Mouse (Mus musculus) hindbrain, embryonic 12.5 days (tissue): ENCODE data around the gene Rangrf. TPM values are rescaled to one million over a fixed set of nuclear protein-coding genes. Genes with fewer than 3 reads are reported as not detected.
A peak's percentile ranks its signal among the peaks of the same experiment; 100 is the strongest.

Source experiments
- ATAC-seq: fragments of 200-750 bp; cut with Nextera tagmentation; 2 replicates; pipeline ENCODE4 v1.8.0; 2017; ENCODE audit warnings: moderate TSS enrichment; ENCODE audit not compliant: low FRiP score
- H3K27ac ChIP-seq: fragments of 300-500 bp; sonication (generic); 2 replicates; pipeline ENCODE4 v1.5.1; 2016; ENCODE audit warnings: mild to moderate bottlenecking
- H3K27me3 ChIP-seq: fragments of 300-500 bp; sonication (generic); 2 replicates; pipeline ENCODE4 v1.6.1; 2016; ENCODE audit warnings: mild to moderate bottlenecking
- H3K36me3 ChIP-seq: fragments of 300-500 bp; sonication (generic); 2 replicates; pipeline ENCODE4 v1.6.1; 2016; ENCODE audit warnings: mild to moderate bottlenecking
- H3K4me1 ChIP-seq: fragments of 300-500 bp; sonication (generic); 2 replicates; pipeline ENCODE4 v1.6.1; 2016
- H3K4me2 ChIP-seq: fragments of 300-500 bp; sonication (generic); replicated peaks from 2 replicates; pipeline ENCODE4 v1.6.1; 2016; ENCODE audit warnings: mild to moderate bottlenecking
- H3K4me3 ChIP-seq: fragments of 300-500 bp; sonication (generic); 2 replicates; pipeline ENCODE4 v1.5.1; 2016; ENCODE audit warnings: mild to moderate bottlenecking
- H3K9ac ChIP-seq: fragments of 300-500 bp; sonication (generic); 2 replicates; pipeline ENCODE4 v1.6.1; 2016; ENCODE audit warnings: mild to moderate bottlenecking, moderate library complexity
- H3K9me3 ChIP-seq: fragments of 300-500 bp; sonication (generic); replicated peaks from 2 replicates; pipeline ENCODE4 v1.6.1; 2016; ENCODE audit warnings: mild to moderate bottlenecking
- WGBS: fragments of 180-500 bp; shearing (Covaris S2); methylation state at CpG from one replicate; pipeline ENCODE4 v1.1.7; 2016; 5-methylcytosine and 5-hydroxymethylcytosine counted together
- polyA plus RNA-seq: library from polyadenylated mRNA; unstranded; fragments of >200 nt; fragmentation: Nextera tagmentation; extraction: Ambion mirVana; gene quantifications from 2 replicates; pipeline ENCODE4 v1.2.1, GENCODE M21; 2016

Rangrf gene
- polyA plus RNA-seq, 1 experiment from 2014 or later = 38.3 TPM

DNA sequence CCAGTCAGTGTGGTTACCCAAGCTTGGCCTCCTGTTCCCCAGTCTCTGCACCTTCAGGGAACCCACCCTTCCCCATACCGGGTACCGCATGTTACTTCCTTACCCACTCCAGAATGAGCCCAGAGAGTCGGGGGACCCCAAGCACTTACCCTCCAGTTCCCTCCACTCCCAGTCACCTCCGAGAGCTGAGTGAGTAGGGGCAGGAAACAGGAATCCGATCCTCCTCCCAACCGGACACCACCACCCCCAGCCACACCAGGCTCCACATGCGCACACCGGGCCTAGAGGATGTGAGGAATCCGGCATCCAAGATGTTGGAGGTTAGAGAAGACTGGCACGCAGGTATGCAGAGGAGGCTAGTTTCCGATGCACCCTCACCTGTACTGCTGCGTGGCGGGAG is 18.3 kb downstream of the Rangrf start:
- Histone ChIP-seq H3K36me3 (no peaks in the 10 kb centered on the region), H3K9ac (0 out of 2 replicates have a peak overlapping the region, but pooled peaks have one; percentile 19)
- WGBS = 32% methylated on average over 13 of the region's 13 CpGs

GRCm38 (mm10) chr11:68956107-68956506 is 18.9 kb downstream of the Rangrf start:
- WGBS = 43% methylated on average over 3 of the region's 3 CpGs
- peaks cover 66% of the 10 kb centered on the region for H3K27me3 ChIP-seq

More for the DNA sequence above, 18.3 kb downstream of the Rangrf start:
- H3K4me1 ChIP-seq = peaks cover 18% of the 10 kb centered on the region
- ATAC-seq = no peak
- 0 out of 2 replicates have a peak overlapping the region, but pooled peaks have one; percentile 6 for H3K4me3 ChIP-seq
- H3K27ac ChIP-seq = no peak overlapping the region
- no peaks in the 10 kb centered on the region for H3K9me3 ChIP-seq
- H3K4me2 ChIP-seq = 0 out of 2 replicates have a peak overlapping the region, but pooled peaks have one; percentile 1
- peaks cover 60% of the 10 kb centered on the region for H3K27me3 ChIP-seq

DNA sequence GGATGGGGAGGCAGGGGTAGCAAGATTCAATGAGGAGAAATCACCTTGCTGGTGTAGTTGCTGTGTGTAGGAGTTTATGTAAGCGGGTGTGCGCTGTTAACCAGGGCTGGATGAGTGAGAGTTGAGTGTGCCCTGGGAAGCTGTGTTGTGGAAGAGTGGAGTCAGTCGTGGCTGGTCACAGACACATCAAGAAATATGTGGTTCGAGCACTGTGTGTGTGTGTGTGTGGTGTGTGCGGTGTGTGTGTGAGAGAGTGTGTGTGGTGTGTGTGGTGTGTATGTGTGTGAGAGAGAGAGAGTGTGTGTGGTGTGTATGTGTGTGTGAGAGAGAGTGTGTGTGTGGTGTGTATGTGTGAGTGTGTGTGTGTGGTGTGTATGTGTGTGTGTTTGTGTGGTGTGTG is 19.5 kb downstream of the Rangrf start:
- H3K4me1 ChIP-seq = peaks cover 18% of the 10 kb centered on the region
- H3K36me3 ChIP-seq = no peaks in the 10 kb centered on the region
- H3K27me3 ChIP-seq = peaks cover 70% of the 10 kb centered on the region
- no peak for ATAC-seq
- H3K4me2 ChIP-seq = peak overlapping the region; percentile 58
- no peak overlapping the region for H3K4me3 ChIP-seq
- peak overlapping the region; percentile 59 for H3K9ac ChIP-seq
- WGBS = 64% methylated on average over 5 of the region's 5 CpGs
- H3K27ac ChIP-seq = no peak overlapping the region
- no peaks in the 10 kb centered on the region for H3K9me3 ChIP-seq

More at GRCm38 (mm10) chr11:68956107-68956506, 18.9 kb downstream of the Rangrf start:
- H3K27ac ChIP-seq = no peak overlapping the region
- H3K4me2 ChIP-seq = 0 out of 2 replicates have a peak overlapping the region, but pooled peaks have one; percentile 1
- peaks cover 18% of the 10 kb centered on the region for H3K4me1 ChIP-seq
- no peak overlapping the region for H3K9ac ChIP-seq
- no peaks in the 10 kb centered on the region for H3K9me3 ChIP-seq
- no peak for ATAC-seq
- H3K4me3 ChIP-seq = no peak overlapping the region
- H3K36me3 ChIP-seq = no peaks in the 10 kb centered on the region

- no peaks in the 10 kb centered on the region for H3K9me3 ChIP-seq
- peak overlapping the region; percentile 59 for H3K9ac ChIP-seq
- H3K27ac ChIP-seq = no peak overlapping the region
- peak overlapping the region; percentile 58 for H3K4me2 ChIP-seq
- WGBS = 2% methylated on average over 17 of the region's 17 CpGs
- no peak for ATAC-seq
- H3K4me1 ChIP-seq = peaks cover 18% of the 10 kb centered on the region
- peaks cover 70% of the 10 kb centered on the region for H3K27me3 ChIP-seq
- no peaks in the 10 kb centered on the region for H3K36me3 ChIP-seq
- peak overlapping the region; percentile 30 for H3K4me3 ChIP-seq
Observed at GRCm38 (mm10) chr11:68954408-68954807, 20.6 kb downstream of the Rangrf start.

DNA sequence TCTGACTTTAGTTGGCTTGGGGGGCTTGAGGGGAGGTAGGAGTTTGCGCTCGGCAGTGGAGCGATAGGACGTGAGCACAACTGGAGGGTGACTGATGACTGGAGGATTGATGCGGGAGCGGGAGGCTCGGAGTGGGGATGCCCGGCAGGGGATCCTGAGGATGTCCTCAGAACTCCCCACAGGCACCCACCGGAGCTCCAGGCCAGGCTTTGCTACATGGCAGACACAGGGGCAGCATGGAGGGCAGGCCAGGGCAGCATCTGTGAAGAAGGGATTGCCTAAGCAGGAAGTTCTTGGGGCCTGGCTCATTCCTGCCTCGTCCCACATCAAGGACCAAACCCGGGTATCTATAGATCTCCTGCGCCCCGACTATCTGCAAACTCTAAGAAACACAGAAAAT is 21.1 kb downstream of the Rangrf start:
- no peaks in the 10 kb centered on the region for H3K9me3 ChIP-seq
- 6% methylated on average over 13 of the region's 13 CpGs for WGBS
- H3K4me3 ChIP-seq = no peak overlapping the region
- H3K9ac ChIP-seq = no peak overlapping the region
- H3K4me2 ChIP-seq = peak overlapping the region; percentile 58
- H3K27ac ChIP-seq = no peak overlapping the region
- H3K36me3 ChIP-seq = no peaks in the 10 kb centered on the region
- no peak for ATAC-seq
- H3K27me3 ChIP-seq = peaks cover 69% of the 10 kb centered on the region
- peaks cover 18% of the 10 kb centered on the region for H3K4me1 ChIP-seq

DNA sequence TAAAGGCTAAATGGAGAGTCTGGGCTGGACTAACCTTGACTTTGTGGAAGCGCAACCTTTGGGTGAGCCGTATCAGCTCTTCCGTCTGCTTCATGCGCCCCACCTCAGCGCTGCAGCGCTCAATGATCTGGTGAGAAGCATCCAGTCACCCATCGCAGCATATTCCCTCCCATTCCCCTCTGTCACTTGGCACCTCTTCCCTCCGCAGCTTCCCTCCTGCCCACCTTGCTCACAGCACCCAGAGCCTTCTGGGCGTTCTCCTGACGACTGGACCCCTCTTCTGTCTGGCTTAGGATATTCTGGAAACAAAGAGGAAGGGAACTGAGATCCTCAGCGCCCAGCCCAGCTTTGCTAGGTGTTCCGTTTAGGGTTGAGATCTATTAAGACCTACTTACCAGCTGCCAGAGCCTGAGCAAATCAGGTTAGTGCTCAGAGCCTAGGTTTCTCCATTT is 27.4 kb downstream of the Rangrf start:
- H3K4me1 ChIP-seq = peaks cover 2% of the 10 kb centered on the region; the same call in 1 of the 2 replicates
- peak overlapping the region; percentile 66 for H3K27ac ChIP-seq
- WGBS = 9% methylated on average over 12 of the region's 12 CpGs
- H3K9ac ChIP-seq = peak overlapping the region; percentile 55
- H3K9me3 ChIP-seq = no peaks in the 10 kb centered on the region
- H3K4me2 ChIP-seq = peak overlapping the region; percentile 45
- H3K27me3 ChIP-seq = peaks cover 40% of the 10 kb centered on the region
- peak overlapping the region; percentile 32 for H3K4me3 ChIP-seq
- 0 out of 2 replicates have a peak, but pooled peaks have one; percentile 29 for ATAC-seq
- H3K36me3 ChIP-seq = no peaks in the 10 kb centered on the region

DNA sequence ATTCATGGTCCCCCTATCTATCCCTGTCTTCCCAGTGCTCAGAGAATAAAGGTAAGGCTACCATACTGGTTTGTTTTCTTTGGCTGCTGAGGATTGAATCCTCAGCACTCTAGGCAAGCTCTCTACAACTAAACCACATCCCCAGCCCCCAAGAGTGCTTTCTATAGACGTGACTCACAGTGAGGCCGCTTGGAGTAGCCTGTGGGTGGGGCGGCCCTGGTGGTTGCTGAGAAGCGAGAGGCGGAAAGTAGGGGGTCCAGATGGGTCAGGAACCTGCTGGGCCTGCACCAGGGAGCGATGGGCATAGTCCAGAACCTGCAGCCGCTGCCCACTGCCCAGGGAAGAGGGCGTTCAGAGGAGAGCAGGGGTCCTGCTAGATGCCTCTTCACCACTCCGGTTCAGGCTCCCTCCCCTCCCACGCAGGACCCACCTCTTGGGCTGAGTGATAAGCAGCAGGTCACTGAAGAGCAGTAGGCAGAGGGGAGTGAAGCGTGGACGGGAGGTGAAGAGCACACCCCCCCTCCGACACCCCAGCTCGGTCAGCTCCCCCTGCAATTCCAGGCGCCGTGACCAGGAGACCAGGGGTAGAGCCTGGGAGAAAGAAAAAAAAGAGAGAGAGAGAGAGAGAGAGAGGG is 28.1 kb downstream of the Rangrf start:
- ATAC-seq = no peak
- H3K9me3 ChIP-seq = no peaks in the 10 kb centered on the region
- peak overlapping the region; percentile 32 for H3K4me3 ChIP-seq
- H3K27ac ChIP-seq = peak overlapping the region; percentile 57; the same call in 1 of the 2 replicates
- peaks cover 2% of the 10 kb centered on the region; the same call in 1 of the 2 replicates for H3K4me1 ChIP-seq
- peak overlapping the region; percentile 55 for H3K9ac ChIP-seq
- no peaks in the 10 kb centered on the region for H3K36me3 ChIP-seq
- peaks cover 36% of the 10 kb centered on the region for H3K27me3 ChIP-seq
- H3K4me2 ChIP-seq = peak overlapping the region; percentile 45
- WGBS = 6% methylated on average over 14 of the region's 16 CpGs

- Histone ChIP-seq H3K9me3 (no peaks in the 10 kb centered on the region), H3K27ac (no peak overlapping the region), H3K27me3 (peaks cover 26% of the 10 kb centered on the region), H3K9ac (no peak overlapping the region), H3K4me1 (peaks cover 2% of the 10 kb centered on the region; the same call in 1 of the 2 replicates), H3K4me2 (peak overlapping the region; percentile 45), H3K4me3 (no peak overlapping the region), H3K36me3 (no peaks in the 10 kb centered on the region)
- ATAC-seq = no peak
- 91% methylated on average over 4 of the region's 4 CpGs for WGBS
Observed at GRCm38 (mm10) chr11:68946001-68946400, 29.0 kb downstream of the Rangrf start.

GRCm38 (mm10) chr11:68945245-68945644 is 29.7 kb downstream of the Rangrf start:
- 69% methylated on average over 2 of the region's 2 CpGs for WGBS
- no peak for ATAC-seq

DNA sequence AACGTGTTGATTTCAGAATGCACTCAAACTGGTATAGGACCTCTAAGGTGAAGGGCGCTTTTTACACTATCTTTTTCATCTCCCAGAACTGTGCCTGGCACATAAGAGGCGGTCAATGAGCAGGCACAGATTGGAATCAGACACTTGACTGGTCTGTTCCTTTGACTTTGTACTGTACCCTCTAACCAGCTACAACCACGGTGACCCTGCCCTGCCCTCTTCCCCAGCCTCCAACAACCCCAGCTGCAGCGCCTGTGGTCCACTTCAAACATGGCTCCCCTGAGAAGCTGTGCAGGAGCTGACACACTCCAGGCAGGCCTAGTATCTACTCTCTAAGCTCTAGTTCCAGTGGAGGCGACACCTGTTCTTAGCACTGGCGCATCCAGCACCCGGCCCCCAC is 32.3 kb downstream of the Rangrf start:
- Histone ChIP-seq H3K4me1 (peaks cover 8% of the 10 kb centered on the region), H3K9ac (no peak overlapping the region), H3K27ac (no peak overlapping the region), H3K4me3 (no peak overlapping the region), H3K27me3 (peaks cover 20% of the 10 kb centered on the region), H3K4me2 (no peak overlapping the region), H3K9me3 (no peaks in the 10 kb centered on the region), H3K36me3 (no peaks in the 10 kb centered on the region)
- 90% methylated on average over 8 of the region's 8 CpGs for WGBS
- ATAC-seq = no peak

More at GRCm38 (mm10) chr11:68945245-68945644, 29.7 kb downstream of the Rangrf start:
- no peak overlapping the region for H3K4me2 ChIP-seq
- no peak overlapping the region for H3K27ac ChIP-seq
- no peaks in the 10 kb centered on the region for H3K9me3 ChIP-seq
- no peak overlapping the region for H3K9ac ChIP-seq
- H3K4me1 ChIP-seq = peaks cover 7% of the 10 kb centered on the region
- peaks cover 24% of the 10 kb centered on the region for H3K27me3 ChIP-seq
- no peaks in the 10 kb centered on the region for H3K36me3 ChIP-seq
- no peak overlapping the region for H3K4me3 ChIP-seq

DNA sequence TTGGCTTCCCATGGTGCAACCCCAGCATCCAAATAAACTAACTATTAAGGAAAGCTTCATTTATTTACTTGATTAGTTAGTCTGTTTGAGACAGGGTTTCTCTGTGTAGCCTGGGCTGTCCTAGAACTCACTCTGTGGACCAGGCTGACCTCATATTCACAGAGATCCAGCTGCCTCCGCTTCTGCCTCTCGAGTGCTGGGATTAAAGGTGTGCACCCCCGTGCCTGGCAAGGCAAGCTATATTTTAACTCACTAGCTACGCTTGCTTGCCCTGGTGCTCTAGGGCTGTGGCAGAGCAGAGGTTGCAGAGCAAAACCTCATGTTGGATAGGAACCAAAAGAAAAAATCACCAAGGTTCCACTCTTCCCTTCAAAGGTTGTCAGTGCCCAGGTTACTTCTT is 34.5 kb downstream of the Rangrf start:
- Histone ChIP-seq H3K27ac (no peak overlapping the region), H3K9ac (peak overlapping the region; percentile 67), H3K9me3 (no peaks in the 10 kb centered on the region), H3K4me2 (peak overlapping the region; percentile 61), H3K27me3 (no peaks in the 10 kb centered on the region), H3K36me3 (no peaks in the 10 kb centered on the region), H3K4me3 (peak overlapping the region; percentile 46), H3K4me1 (peaks cover 6% of the 10 kb centered on the region)
- 67% methylated on average over 4 of the region's 4 CpGs for WGBS
- ATAC-seq = no peak

DNA sequence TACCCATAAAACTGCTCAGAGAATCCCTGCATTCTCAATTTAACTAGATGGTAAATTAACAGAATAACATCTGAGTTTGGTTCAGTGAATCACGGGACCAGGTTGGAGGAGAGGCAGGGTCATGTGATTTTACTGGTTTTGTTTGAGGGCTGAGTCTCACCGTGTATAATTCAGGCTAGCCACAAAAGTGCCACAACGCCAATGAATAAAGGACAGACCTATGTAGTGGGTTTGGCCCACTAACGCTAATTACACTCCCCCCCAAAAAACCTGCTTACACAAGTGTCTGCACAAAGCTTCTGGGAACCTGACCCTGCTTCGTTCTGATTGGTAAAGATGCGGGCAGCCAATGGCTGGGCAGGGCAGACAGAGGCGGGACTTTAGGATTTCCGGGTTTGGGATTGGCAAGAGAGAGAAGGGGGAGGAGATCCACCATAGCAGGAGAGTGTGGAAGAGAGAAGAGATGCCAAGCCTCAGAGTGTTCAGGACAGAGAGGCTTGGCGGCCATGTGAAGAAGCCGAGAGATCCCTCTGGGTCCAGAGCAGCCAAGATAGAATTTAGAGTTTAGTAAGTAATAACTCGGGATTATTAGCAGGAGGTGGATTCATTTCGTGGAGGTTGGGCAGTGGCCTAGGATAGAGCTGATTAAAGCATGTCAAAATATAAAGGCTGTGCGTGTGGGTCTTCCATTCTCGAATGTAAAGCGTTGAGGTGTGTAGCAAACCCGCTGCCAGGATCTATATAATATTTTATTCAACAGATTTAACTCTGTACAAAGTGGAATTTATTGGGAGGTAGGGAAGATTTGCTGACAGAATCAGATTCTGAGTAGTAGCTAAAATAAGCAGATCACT is 35.3 kb downstream of the Rangrf start:
- Histone ChIP-seq H3K27ac (peak overlapping the region; percentile 70), H3K9ac (peak overlapping the region; percentile 67), H3K27me3 (no peaks in the 10 kb centered on the region), H3K4me3 (peak overlapping the region; percentile 46), H3K9me3 (no peaks in the 10 kb centered on the region), H3K4me2 (peak overlapping the region; percentile 61), H3K4me1 (peaks cover 6% of the 10 kb centered on the region), H3K36me3 (no peaks in the 10 kb centered on the region)
- WGBS = 3% methylated on average over 16 of the region's 16 CpGs
- peak; percentile 98 for ATAC-seq
